Mouse (Mus musculus) ES-CJ7 (cell line): ENCODE measurements around the gene Anapc11.
A peak's percentile ranks its signal among the peaks of the same experiment; 100 is the strongest.

Experiments
- DNase-seq: peaks from one replicate; pipeline ENCODE4 v3.0.0; 2011; ENCODE audit warnings: low read depth, low spot score

Gene Anapc11

DNA sequence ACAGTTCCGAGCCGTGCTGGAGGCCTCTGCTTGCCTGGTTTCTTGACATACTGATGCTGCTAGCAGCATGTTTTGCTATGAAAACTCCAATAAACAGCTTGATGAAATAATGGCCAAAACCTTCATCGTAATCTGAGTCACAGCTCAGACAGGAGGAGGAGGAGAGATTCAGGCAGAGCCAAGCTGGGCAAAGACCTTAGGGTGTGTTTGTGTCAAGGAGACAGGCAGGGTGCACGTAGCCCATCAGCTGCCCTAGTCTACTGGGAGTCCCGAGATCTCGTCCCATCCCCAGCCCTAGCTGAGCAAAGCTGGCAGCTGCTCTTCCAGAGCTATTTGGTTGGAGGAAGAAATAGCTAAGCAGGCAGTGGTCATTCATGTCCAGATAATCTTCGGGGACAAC is 7.4 kb downstream of the Anapc11 start:
- DNase-seq: no peak

DNA sequence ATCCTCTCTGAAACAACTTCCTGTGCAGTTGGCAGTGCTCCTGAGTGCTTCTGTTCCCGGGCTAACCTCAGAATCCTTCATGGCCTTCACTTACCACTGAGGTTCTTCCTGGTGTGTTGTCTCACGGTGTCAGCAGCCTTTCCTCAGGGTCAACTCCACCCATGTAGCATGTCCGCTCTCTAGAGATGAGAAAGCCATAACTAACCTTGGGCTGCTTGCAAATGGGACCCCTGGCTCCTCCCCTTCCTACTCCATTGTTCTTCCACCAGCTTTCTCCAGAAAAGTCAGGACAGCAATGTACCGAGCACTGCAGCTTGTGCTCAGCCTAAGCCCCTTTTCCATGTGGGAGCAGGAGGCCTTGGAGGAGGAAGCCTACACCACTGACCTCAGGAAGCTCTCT is 8.5 kb downstream of the Anapc11 start:
- no peak for DNase-seq

- no peak for DNase-seq
Observed at GRCm38 (mm10) chr11:120608241-120609034, 10.2 kb downstream of the Anapc11 start, which contains the start of gene Npb. Gene Npb (plus strand): TSS chr11:120608477.

DNA sequence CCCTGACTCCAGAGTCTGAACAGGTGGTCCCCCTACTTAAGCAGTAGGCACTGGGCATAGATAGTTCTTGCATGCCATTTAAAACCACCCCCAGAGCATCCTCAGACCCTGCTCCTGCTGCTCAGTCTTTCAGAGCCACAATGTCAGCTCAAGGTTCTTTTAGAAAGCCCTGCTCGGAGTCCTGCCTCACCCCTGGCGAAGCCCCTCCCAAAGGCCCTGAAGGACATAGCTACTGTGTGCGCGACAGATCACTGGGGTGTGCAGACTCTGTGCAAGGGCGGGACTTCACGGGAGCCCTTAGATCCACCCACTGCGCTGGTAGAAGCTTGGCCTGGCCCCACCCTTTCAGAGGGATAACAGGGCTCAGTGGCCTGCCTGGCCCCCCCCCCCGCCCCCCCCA is 11.0 kb downstream of the Anapc11 start:
- DNase-seq: peak; percentile 87

DNA sequence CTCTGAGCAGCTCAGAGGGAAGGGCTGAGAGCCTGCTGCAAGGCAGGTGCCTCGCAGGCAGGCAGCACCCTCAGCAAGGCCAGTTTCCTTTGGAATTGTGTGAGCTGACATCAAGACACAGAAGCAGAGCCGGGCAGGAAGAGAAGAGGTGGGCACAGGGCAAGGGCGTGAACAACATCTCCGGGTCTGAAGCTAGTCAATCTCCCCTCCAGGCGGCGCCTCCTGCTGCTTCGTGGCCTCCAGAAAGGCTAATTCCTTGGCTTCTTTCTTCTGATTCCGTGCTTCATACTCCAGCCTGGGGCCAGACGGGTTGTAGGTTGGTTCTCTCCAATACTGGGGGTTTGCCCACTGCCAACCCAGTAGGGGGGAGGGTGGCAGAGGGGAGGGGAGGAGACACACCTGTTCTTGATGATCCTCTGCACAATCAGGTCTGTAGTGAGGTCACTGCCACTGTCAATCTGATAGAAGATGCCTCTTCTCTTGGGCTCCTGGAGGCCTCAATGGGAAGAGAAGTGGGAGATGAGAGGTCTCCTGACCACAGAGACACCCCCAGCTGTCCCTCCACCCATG is 12.3 kb downstream of the Anapc11 start:
- no peak for DNase-seq

GRCm38 (mm10) chr11:120612763-120613162 is 14.5 kb downstream of the Anapc11 start:
- DNase-seq: peak; percentile 59

DNA sequence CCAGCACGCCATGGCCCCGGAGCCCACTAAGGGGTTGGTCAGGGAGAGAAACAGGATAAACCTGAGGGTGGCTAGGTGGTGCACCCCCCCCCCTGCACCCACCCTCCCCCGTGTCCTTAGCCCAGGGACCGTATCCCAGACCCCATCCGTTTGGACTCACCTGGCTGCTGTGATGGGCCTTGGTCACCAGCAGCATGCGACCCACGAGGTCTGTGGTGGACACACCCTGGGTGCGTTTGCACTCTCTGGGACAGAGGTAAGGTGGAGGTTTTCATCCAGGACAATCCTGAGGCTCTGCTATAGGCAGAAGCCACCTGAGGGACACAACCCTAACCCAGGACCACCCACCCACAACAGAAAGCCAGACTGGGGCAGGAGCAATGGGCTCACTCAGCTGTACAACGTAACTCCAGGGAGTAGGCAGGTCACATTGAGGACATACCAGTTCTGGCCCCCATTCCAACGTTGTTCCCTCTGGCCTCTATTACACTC is 15.3 kb downstream of the Anapc11 start:
- DNase-seq: no peak

DNA sequence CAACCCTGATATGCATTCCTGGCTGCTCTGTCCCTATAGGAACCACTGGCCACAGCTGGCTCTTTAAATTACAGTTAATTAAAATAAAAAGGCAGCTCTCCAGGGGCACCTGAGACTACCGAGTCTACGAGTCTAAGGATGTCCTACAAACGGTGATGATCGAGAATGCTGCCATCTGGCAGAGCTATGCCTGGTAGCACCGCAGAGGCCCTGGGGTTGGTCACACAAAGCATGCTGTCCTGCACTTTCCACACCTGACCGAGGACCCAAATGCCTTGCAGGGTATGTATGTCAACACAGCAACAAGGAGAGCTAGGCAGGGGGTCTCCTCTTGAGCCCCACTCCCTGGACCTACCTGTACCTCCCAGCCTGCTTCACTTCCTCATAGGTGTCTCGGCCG is 15.8 kb downstream of the Anapc11 start:
- DNase-seq: no peak

GRCm38 (mm10) chr11:120615167-120615566 is 16.9 kb downstream of the Anapc11 start:
- DNase-seq: no peak

GRCm38 (mm10) chr11:120615606-120616203 is 17.5 kb downstream of the Anapc11 start:
- no peak for DNase-seq

DNA sequence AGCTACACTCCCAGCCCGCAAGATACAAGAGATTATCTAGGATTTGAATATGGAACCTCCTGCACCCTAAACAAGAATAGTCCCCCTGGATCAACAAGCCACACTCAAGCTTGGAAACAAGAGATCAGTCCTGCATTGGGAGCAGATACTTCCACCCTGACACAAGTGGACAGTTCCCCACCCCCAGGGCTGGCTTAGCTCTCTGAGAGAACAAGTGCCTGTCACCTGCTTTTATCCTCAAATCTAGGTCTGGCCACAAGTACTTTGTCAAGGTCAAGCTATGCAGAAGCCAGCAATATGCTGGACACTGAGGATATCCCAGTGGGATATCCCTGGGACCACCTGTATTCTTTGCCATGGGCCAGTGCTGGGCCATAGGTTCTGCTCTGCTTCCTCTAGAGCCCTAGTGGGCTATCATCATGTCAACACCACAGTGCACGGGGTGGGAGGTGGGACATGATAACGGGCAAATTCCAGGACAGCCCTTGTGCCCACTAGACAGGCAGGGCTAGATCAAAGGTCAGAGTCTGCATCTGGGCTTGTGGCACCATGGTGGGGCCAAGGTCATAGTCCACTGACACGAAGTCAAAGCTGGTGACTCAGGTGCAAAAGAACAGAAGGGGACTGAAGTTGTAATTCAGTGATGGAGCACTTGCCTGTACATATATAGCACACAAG is 18.5 kb downstream of the Anapc11 start:
- DNase-seq: no peak

DNA sequence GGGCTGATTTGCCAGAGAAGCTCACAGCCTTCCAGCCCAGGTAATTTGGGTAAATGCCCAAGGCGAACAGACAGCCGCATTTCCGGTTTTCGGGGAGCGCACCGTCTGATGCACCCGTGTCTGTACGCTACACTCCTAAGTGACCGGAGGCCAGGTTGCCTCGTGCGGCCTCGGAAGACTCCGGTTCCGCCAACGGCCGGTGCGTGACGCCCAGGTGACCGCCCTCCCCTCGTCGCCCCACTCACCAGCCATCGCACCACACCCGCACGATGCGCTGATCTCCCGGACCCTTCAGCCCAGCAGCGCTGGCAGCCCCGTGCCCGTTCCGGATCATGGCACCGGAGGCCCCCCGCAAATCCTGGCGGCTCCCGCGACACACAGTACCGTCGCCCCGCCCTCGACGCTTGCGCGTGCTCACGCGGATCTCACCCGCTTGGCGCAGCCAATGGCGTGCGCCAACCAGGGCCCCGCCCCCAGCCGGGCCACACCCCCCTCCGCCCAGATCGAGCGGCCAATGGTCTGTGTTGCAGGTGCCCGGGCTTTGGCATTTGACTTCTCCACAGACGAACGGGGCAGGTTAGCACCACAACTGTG is 19.4 kb downstream of the Anapc11 start, which contains the start of gene Pcyt2:
TSS of gene Pcyt2 (minus strand) at position 418 of the 594 bp plus-strand sequence.
- DNase-seq: peak; percentile 92

DNA sequence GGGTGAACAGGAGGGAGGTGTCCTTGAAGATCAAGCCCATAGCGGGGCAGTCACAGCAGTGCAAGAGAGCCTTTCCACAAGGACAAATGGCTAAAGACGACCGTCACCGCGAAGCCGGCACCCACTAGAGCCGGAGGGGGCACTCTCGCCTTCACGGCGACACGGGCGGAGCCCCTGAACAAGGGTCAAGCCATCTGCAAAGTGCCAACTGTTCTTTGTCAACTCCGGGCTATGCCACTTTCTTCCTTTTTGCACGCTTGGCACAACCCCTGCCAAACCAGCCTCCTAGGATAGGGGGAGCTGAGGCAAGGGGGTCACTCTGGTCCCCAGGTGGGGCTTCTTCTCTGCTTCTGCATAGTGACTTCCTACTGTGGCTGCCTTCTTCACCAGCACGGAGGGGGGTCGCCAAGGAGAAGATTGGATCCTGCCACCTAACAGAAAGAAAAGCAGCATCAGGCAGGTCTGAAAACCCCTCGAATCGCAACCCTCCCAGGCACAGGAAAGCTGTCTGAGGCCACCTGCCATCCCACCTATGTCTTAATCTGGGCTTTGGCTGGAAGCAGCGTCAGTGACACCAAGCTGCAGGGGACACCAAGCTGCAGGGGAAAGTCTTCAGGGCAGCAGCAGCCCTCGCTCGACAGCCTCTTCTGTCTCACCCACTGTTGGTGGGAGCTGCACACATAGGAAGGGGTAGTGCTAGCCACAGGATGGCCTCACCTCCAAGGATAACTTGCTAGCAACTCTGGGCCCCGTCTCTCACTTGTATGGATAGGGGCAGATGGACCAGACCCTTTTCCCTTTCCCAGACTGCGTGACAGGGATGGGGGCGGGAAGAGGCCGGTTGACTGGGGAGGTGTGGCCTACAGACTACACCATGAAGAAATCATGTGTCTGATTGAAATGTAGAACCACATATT is 20.7 kb downstream of the Anapc11 start:
- no peak for DNase-seq

DNA sequence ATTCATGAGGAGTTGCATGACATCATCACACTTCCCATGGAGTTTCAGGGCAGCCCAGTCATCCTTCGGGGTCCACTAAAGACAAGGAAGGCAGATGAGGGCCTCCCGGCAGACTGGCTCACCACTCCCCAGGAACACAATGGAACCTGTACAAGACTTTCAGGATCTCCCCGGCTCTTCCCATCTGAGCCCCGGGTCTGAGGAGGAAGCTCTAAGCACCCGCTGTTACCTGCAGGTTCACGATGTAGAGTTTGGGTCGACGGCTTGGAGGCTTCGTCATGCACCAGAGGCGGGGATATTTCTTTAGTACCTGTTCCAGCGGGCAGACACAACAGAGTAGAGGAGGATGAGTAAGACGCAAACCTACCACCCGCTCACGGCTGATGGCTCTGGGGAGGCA is 22.0 kb downstream of the Anapc11 start:
- DNase-seq: no peak

GRCm38 (mm10) chr11:120622805-120623204 is 24.6 kb downstream of the Anapc11 start:
- no peak for DNase-seq

GRCm38 (mm10) chr11:120623961-120624679 is 25.9 kb downstream of the Anapc11 start:
- peak; percentile 81 for DNase-seq

GRCm38 (mm10) chr11:120624680-120625111 is 26.5 kb downstream of the Anapc11 start:
- peak; percentile 81 for DNase-seq

- DNase-seq: no peak
Observed at GRCm38 (mm10) chr11:120625152-120625775, 27.0 kb downstream of the Anapc11 start, which contains the start of gene Sirt7. Gene Sirt7 (minus strand): TSS chr11:120625240.

DNA sequence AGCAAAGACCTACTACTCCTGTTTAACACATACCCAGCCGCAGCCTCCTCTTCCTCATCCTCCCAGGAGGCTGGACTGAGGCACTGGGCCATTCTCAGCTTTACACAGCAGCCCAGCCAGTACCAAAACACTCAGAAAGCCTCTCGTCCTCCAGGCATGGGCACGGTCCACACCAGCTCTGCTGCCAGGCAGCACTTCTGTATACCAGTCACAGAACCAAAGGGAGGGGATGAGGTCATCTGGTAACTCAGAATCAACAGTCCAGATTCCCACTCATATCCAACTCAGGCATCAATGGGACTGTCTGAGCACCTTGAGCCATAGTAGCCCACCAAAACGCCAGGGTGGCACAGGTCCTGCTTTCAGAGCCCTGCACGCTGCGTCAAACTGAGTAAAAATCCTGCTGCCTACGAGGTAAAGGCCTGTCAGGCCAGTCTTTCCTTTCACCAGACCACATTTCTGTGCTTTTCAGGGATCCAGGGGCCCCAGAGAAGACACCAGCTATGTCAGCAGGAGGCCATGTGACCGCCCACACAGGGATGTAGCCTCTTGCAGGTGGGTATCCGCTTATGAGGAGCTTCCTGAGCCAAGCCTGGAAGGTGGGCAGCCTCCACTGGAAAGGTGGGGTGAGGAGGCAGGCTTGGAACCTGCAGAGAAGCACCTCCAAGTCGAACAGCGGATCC is 28.7 kb downstream of the Anapc11 start:
- DNase-seq: no peak
